Mouse (Mus musculus) kidney, adult 18-20 months (tissue): Measurements from ENCODE around the gene Snrpg.
"Not testable (repeated sequence)": the region's sequence is repeated elsewhere in the genome, so short reads cannot be mapped to it uniquely, and the experiment has no call there.

Experiments
- DNase-seq: peaks from one replicate; pipeline ENCODE4 v3.0.0; 2021

Snrpg gene

GRCm38 (mm10) chr6:86370764-86371339, at the start of gene Snrpg:
Snrpg (plus strand) TSS chr6:86371304.
- DNase-seq: no peak

- DNase-seq: no peak
Observed at GRCm38 (mm10) chr6:86322031-86322563, 49.0 kb upstream of the Snrpg start.

DNA sequence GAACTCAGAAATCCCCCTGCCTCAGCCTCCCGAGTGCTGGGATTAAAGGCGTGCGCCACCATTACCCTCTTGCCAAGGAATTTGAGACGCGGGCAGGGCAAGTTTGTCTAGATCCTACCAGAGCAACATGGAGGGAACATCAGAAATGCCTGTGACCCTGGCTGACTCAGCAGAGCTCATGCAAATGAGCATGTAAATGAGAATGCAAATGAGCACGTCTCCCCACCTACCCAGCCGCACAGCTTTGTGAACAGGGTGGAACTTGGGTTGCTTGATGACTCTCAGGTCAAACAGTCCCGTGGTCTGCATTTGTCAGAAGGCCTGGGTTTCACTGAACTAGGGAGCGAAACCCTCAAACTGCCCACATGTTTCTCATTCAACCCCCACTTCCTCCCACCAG, 48.1 kb upstream of the Snrpg start:
- DNase-seq: no peak

DNA sequence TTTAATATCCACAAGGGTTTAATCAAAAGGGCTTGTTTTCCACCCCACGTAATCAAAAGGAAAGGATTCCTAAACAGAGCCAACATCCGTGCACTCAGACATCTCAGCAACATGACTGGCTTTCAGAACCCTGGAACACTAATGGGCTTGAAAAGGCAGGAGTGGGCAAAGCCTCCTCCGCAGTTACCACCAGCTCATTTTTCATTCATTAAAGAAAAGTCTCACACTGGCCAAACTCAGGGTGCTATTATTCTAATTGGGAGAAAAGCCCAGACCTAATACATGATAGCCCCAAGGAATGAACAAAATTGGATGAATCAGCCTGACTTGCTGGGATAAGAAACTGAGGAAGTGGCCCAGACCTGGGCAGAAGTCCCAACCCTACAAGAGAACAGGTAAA, 46.7 kb upstream of the Snrpg start:
- DNase-seq: no peak

- DNase-seq: no peak
Observed at GRCm38 (mm10) chr6:86325646-86326045, 45.5 kb upstream of the Snrpg start.

DNA sequence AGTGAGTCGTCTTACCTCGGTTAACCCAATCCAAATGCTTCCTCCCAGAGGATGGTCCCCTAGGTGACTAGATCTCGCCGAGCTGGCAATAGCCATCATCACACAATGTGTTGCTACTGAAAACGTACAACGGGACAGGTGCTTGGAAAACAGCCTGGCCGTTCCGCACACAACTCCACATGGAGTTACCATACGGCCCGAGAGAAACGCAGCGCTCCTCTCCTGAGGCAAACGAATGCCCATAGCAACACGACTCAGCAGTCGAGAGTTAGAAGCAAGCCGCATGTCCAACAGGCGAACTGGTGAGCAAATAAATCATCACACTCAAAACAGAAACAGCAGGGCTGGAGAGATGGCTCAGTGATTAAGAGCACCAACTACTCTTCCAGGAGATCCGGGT, 44.2 kb upstream of the Snrpg start:
- DNase-seq: no peak

GRCm38 (mm10) chr6:86328369-86328768, 42.7 kb upstream of the Snrpg start:
- DNase-seq: no peak

GRCm38 (mm10) chr6:86329943-86330342, 41.2 kb upstream of the Snrpg start:
- no peak for DNase-seq

DNA sequence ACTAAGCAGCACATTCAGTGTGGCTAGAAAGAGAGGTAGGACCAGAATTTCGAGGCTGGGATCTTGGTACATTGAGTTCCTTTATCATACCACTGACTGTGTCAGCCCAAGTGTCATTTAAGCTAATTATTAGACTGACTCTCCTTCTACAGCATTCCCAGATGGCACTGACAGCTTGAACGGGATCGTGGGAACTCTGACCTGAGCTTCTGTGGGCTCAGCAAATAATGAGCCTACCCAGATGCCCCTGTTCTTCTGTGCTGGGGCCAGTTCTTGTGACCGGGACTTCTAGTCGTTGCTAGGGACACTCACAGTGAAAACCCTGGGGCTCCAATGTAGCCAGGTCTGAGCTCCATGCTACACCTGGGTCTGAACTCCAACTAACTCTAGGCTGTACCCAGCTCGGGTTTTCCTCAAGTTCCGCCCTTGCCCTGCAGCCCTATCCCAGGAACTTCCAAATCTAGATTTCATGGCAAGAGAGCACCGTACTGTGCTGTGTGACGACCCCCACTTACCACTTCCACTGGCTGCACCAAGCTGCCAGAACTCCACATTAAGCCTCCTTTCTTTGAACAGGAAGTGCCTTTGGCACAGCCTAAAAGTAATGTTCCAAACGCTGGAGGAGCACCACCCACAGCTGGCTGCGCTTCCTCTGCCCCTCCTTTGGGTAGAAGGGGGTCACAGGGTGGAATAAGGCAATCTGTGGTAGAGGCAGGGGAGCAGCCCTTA, 35.8 kb upstream of the Snrpg start:
- DNase-seq: no peak

DNA sequence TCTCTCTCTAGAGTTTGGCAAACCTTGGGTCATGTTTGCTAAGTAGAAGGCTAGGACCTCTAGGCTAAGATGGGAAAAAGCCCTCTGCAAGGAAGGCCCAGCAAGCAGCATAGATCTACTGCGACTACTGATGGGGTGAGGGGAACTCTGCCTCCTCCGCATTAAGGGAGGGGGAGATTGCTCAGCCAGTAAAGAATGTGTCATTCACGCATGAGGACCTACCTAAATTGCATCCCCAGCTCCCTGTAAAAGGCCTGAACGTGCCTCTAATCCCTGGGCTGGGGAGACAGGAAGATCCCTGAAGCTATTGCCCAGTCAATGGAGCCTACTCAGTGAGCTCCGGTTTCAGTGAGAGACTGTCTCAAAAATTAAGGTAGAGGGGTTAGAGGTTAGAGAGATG, 35.2 kb upstream of the Snrpg start:
- DNase-seq: no peak

- DNase-seq: not testable (repeated sequence)
Observed at GRCm38 (mm10) chr6:86336340-86336739, 34.8 kb upstream of the Snrpg start.

GRCm38 (mm10) chr6:86343656-86344055, 27.4 kb upstream of the Snrpg start:
- DNase-seq: no peak

DNA sequence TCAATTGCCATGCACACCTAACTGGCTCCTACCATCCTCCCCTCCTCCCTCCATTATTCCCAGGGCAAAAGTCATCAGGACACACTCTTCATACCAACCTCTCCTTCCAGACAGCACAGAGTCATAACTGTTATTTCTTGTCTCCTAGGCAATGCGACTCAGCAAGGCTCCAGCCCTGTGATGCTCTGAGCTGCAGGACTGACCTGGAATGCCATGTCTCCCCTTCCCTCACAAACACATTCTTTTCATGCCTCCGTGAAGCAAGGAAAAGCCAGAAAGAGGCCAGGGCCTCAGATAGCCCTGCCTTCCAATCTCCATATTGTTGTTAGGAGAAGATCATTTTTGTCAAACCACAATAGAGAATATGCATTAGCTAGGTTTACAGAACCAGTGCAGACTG, 25.0 kb upstream of the Snrpg start:
- DNase-seq: no peak

GRCm38 (mm10) chr6:86349257-86349656, 21.8 kb upstream of the Snrpg start:
- no peak for DNase-seq

DNA sequence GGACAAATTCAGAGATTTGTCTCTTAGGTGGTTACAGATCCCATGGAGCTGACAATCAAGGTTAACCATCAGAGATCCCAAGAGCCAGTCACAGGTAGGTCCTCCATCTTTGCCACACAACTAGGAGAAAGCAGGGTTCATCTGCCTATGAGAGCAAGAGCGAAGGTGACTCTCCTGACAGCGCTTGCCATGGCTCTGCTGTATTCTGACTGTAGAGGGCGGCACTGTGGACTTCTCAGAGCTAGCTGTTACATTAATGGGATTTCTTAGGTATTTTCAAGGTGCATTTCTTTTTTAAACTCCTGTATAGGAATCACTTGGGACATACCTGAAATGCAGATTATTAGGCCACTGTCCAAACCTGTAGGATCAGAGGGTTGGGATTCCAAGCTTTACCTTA, 16.2 kb upstream of the Snrpg start:
- DNase-seq: no peak

GRCm38 (mm10) chr6:86356956-86357355, 14.1 kb upstream of the Snrpg start:
- no peak for DNase-seq

DNA sequence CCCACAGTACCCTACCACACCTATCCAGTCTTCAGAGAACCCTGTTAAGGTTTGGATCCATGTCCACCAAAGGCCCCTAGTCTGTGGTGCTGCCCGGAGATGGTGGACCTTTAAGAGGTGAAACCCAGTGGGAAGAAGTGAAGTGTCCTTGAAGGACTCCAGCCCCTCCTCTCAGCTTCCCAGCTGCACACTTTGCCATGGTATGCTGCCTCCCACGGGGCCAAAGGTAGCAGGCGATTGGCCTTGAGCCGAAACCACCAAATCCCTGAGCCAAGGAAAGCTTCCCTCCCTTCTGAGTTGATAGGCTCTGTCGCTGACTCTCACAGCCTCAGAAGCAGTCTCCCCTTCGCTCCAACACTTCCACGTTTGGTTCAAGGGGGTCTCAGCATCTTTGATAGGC, 10.4 kb upstream of the Snrpg start:
- DNase-seq: peak; percentile 73

- no peak for DNase-seq
Observed at GRCm38 (mm10) chr6:86361373-86361772, 9.7 kb upstream of the Snrpg start.

DNA sequence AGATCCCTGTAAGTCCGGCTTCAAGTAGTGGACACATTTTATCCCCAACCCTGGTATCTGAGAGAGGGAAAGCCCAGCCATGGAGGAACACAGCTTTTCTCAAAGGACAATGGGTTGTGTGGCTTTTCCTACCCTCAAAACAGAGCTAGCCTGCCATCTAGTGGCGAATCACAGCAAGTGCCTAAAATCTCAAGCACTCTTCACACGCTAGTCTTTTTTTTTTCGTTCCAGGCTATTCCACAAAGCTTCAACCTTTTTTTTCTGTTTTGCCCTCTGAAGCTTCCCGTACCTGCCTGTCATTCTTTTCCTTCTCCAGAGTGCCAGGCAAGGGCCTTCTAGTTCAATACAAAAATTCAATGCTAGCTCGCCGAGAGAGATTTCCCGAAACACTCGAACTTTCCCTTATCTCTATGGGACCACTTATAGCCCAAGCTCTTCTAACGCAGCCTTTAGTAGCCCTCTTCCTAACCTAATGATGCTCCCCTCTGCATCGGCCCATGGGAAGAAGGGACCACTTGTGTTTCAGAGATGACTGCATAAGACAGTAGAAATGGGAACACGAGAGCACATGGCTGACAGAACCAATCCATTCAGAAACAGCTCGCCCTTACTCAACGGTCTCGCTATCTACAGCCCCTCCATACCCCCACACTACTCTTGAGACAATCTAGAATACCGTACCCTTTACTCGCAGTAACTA, 6.5 kb upstream of the Snrpg start:
- DNase-seq: peak; percentile 78

GRCm38 (mm10) chr6:86365371-86366124, 5.6 kb upstream of the Snrpg start, which contains the start of gene Fam136a:
Fam136a (plus strand) TSS chr6:86365646.
- peak; percentile 94 for DNase-seq

GRCm38 (mm10) chr6:86366125-86366852, 4.8 kb upstream of the Snrpg start:
- DNase-seq: peak; percentile 71

DNA sequence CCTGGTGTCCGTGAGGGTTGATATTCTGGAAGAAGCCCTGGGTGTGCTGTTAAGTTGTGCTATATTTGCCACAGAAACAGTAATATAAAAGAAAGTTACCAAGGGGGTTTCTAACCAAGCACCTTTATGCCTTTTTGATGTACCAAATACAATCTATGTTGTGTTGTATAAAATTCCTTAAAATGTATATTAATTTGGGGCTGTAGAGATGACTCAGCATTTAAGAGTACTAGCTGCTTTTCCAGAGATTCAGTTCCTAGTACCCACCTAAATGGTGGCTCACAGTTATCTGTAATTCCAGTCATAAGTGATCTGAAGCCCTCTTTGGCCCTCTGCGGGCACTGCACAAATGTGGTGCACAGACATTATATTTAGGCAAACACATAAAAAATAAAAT, 4.3 kb upstream of the Snrpg start:
- DNase-seq: no peak
